Mouse (Mus musculus) gastrocnemius, postnatal 36 days (tissue): Measurements from ENCODE around the gene Hdac4. TPM values are rescaled to one million over a fixed set of nuclear protein-coding genes. Genes with fewer than 3 reads are reported as not detected.

Experiments
- DNase-seq, 2 experiments: peaks; one replicate each; pipeline ENCODE4 v3.0.0; 2022
- intact Hi-C: fragments of 180-260 bp; cut with DNase I; formaldehyde crosslinking; loops from one replicate; pipeline ENCODE4 v1.15.1; 2025
- total RNA-seq, 2 experiments: library from RNA; stranded (reverse); gene quantifications; 2 replicates each; pipeline ENCODE4 v1.2.3; 2021

The Hdac4 gene
- total RNA-seq, 2 experiments from 2014 or later = 43.4 to 50.5 TPM

GRCm38 (mm10) chr1:92179489-92180006 is 16.0 kb downstream of the Hdac4 start:
- intact Hi-C loops = loop anchor here (5.0 to 10.0 kb wide), 5 partner anchors 42 to 178 kb away; no protein-coding TSS in a partner anchor
- DNase-seq = peak; percentile 38 to 40

- intact Hi-C loops = loop anchor here (5.0 to 10.0 kb wide), 4 partner anchors 42 to 168 kb away; no protein-coding TSS in a partner anchor
- no peak for DNase-seq
These were observed 16.4 kb downstream of the Hdac4 start for GRCm38 (mm10) chr1:92179070-92179469.

- intact Hi-C loops = loop anchor here (5.0 to 10.0 kb wide), 4 partner anchors 41 to 169 kb away; no protein-coding TSS in a partner anchor
- peak in 1 of 2 experiments; percentile 11 for DNase-seq
These were observed 17.2 kb downstream of the Hdac4 start for GRCm38 (mm10) chr1:92178021-92178895.

GRCm38 (mm10) chr1:92177599-92177998 is 17.9 kb downstream of the Hdac4 start:
- DNase-seq = no peak
- intact Hi-C loops = loop anchor here (5.0 to 10.0 kb wide), 4 partner anchors 40 to 170 kb away; no protein-coding TSS in a partner anchor

- DNase-seq = no peak
- intact Hi-C loops = loop anchor here (5.0 to 10.0 kb wide), 4 partner anchors 40 to 170 kb away; no protein-coding TSS in a partner anchor
These were observed 18.3 kb downstream of the Hdac4 start for GRCm38 (mm10) chr1:92177196-92177595.

GRCm38 (mm10) chr1:92175266-92175665 is 20.2 kb downstream of the Hdac4 start:
- intact Hi-C loops = loop anchor here (5.0 to 10.0 kb wide), 4 partner anchors 38 to 172 kb away; no protein-coding TSS in a partner anchor
- DNase-seq = no peak

GRCm38 (mm10) chr1:92174898-92175255 is 20.6 kb downstream of the Hdac4 start:
- no peak for DNase-seq
- intact Hi-C loops = loop anchor here (5.0 to 10.0 kb wide), 4 partner anchors 38 to 172 kb away; no protein-coding TSS in a partner anchor

- intact Hi-C loops = loop anchor here (10.0 kb wide), 1 partner anchor 150 kb away; no protein-coding TSS in a partner anchor
These were observed 21.1 kb downstream of the Hdac4 start for GRCm38 (mm10) chr1:92174251-92174897.

GRCm38 (mm10) chr1:92170616-92171235 is 24.8 kb downstream of the Hdac4 start:
- intact Hi-C loops = loop anchor here (10.0 kb wide), 1 partner anchor 146 kb away; no protein-coding TSS in a partner anchor
- DNase-seq = no peak

More at GRCm38 (mm10) chr1:92174251-92174897, 21.1 kb downstream of the Hdac4 start:
- DNase-seq = no peak

- DNase-seq = no peak
- intact Hi-C loops = loop anchor here (10.0 kb wide), 1 partner anchor 145 kb away; no protein-coding TSS in a partner anchor
These were observed 25.8 kb downstream of the Hdac4 start for GRCm38 (mm10) chr1:92169776-92170055.

- no peak for DNase-seq
- intact Hi-C loops = no loop called here
These were observed 26.4 kb downstream of the Hdac4 start for GRCm38 (mm10) chr1:92168900-92169775.

GRCm38 (mm10) chr1:92163932-92164331 is 31.6 kb downstream of the Hdac4 start:
- DNase-seq = no peak
- intact Hi-C loops = no loop called here

- intact Hi-C loops = no loop called here
These were observed 35.7 kb downstream of the Hdac4 start for GRCm38 (mm10) chr1:92159804-92160203.

GRCm38 (mm10) chr1:92150201-92150600 is 45.3 kb downstream of the Hdac4 start:
- no peak for DNase-seq
- intact Hi-C loops = no loop called here

More at GRCm38 (mm10) chr1:92159804-92160203, 35.7 kb downstream of the Hdac4 start:
- DNase-seq = no peak

GRCm38 (mm10) chr1:92148527-92148926 is 47.0 kb downstream of the Hdac4 start:
- DNase-seq = no peak

GRCm38 (mm10) chr1:92144868-92145534 is 50.5 kb downstream of the Hdac4 start:
- peak in 1 of 2 experiments; percentile 34 for DNase-seq
- intact Hi-C loops = no loop called here

More at GRCm38 (mm10) chr1:92148527-92148926, 47.0 kb downstream of the Hdac4 start:
- intact Hi-C loops = no loop called here

GRCm38 (mm10) chr1:92143331-92143895 is 52.1 kb downstream of the Hdac4 start:
- intact Hi-C loops = no loop called here
- no peak for DNase-seq

GRCm38 (mm10) chr1:92142793-92143192 is 52.7 kb downstream of the Hdac4 start:
- intact Hi-C loops = no loop called here
- DNase-seq = no peak
